Mouse (Mus musculus): Measurements from ENCODE around the gene Gucy1a1.

Gene Gucy1a1

GRCm38 (mm10) chr3:82096801-82097200, 48.8 kb downstream of the Gucy1a1 start:
- in situ Hi-C loops (cut with MboI, MseI) = no loop called here

- in situ Hi-C loops (cut with MboI, MseI) = no loop called here
Measured at GRCm38 (mm10) chr3:82074201-82074851, 71.3 kb downstream of the Gucy1a1 start, which contains the start of gene Gucy1b1. TSS of gene Gucy1b1 (minus strand) at chr3:82074689.

- in situ Hi-C loops (cut with MboI, MseI) = no loop called here
Measured at GRCm38 (mm10) chr3:82073741-82074181, 71.8 kb downstream of the Gucy1a1 start.

- in situ Hi-C loops (cut with MboI, MseI) = no loop called here
Measured at GRCm38 (mm10) chr3:82067830-82068229, 77.8 kb downstream of the Gucy1a1 start.

GRCm38 (mm10) chr3:82061402-82062180, 84.0 kb downstream of the Gucy1a1 start:
- in situ Hi-C loops (cut with MboI, MseI) = no loop called here

- in situ Hi-C loops (cut with MboI, MseI) = loop anchor here in 1 of 2 experiments (5.0 kb wide), 1 partner anchor 280 kb away; no protein-coding TSS in a partner anchor
Measured at GRCm38 (mm10) chr3:82057201-82057600, 88.4 kb downstream of the Gucy1a1 start.

- in situ Hi-C loops (cut with MboI, MseI) = no loop called here
Measured at GRCm38 (mm10) chr3:82054283-82054974, 91.2 kb downstream of the Gucy1a1 start.

- in situ Hi-C loops (cut with MboI, MseI) = no loop called here
Measured at GRCm38 (mm10) chr3:82052029-82052428, 93.6 kb downstream of the Gucy1a1 start.

GRCm38 (mm10) chr3:82051468-82051867, 94.1 kb downstream of the Gucy1a1 start:
- in situ Hi-C loops (cut with MboI, MseI) = no loop called here

GRCm38 (mm10) chr3:82048681-82049080, 96.9 kb downstream of the Gucy1a1 start:
- in situ Hi-C loops (cut with MboI, MseI) = loop anchor here in 1 of 2 experiments (5.0 to 25.0 kb wide), 2 partner anchors 284 to 814 kb away; no protein-coding TSS in a partner anchor

GRCm38 (mm10) chr3:82048078-82048477, 97.5 kb downstream of the Gucy1a1 start:
- in situ Hi-C loops (cut with MboI, MseI) = loop anchor here in 1 of 2 experiments (5.0 to 25.0 kb wide), 2 partner anchors 284 to 814 kb away; no protein-coding TSS in a partner anchor

GRCm38 (mm10) chr3:82047100-82047753, 98.4 kb downstream of the Gucy1a1 start:
- in situ Hi-C loops (cut with MboI, MseI) = loop anchor here in 1 of 2 experiments (5.0 to 25.0 kb wide), 2 partner anchors 285 to 815 kb away; no protein-coding TSS in a partner anchor

- in situ Hi-C loops (cut with MboI, MseI) = loop anchor here in 1 of 2 experiments (5.0 to 25.0 kb wide), 2 partner anchors 286 to 816 kb away; no protein-coding TSS in a partner anchor
Measured at GRCm38 (mm10) chr3:82046087-82046486, 99.5 kb downstream of the Gucy1a1 start.

- in situ Hi-C loops (cut with MboI, MseI) = loop anchor here in 1 of 2 experiments (5.0 to 25.0 kb wide), 2 partner anchors 287 to 817 kb away; no protein-coding TSS in a partner anchor
Measured at GRCm38 (mm10) chr3:82044902-82045301, 100.7 kb downstream of the Gucy1a1 start.

- in situ Hi-C loops (cut with MboI, MseI) = loop anchor here in 1 of 2 experiments (25.0 kb wide), 1 partner anchor 819 kb away; no protein-coding TSS in a partner anchor
Measured at GRCm38 (mm10) chr3:82043676-82044075, 101.9 kb downstream of the Gucy1a1 start.

All from T-helper 17 cell (primary cell).